Mouse (Mus musculus): ENCODE results near the gene Gm10670.
"Not testable (repeated sequence)": the region's sequence is repeated elsewhere in the genome, so short reads cannot be mapped to it uniquely, and the experiment has no call there.

Gm10670 gene

DNA sequence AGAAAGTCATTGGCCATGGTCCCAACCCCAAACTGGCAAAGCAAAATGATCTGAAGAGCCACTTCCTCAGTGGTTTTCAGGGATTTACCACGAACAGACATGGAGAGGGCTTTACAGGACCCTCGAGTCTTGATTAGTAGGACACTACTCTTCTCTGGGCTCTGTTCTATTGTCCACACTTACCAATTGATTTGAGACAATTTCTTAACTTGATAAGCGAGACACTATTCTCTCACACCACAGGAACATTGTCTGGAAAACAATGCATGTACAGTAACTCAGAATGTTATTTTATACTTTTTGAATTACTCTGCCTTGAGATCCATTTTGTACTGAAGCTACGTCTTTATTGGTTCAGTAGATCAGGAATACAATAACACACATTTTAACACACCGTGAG lies at the start of gene Gm10670:
TSS of gene Gm10670 (minus strand) at position 101 of the 400 bp plus-strand sequence.
- DNase-seq (ENCODE audit: low read depth, low spot score); H3K36me3 ChIP-seq (ENCODE audit: control insufficient read depth, insufficient read depth, low read length, poor library complexity, severe bottlenecking); H3K27me3 ChIP-seq (ENCODE audit: control insufficient read depth, insufficient read depth, low read length, poor library complexity, severe bottlenecking): not testable (repeated sequence)

DNA sequence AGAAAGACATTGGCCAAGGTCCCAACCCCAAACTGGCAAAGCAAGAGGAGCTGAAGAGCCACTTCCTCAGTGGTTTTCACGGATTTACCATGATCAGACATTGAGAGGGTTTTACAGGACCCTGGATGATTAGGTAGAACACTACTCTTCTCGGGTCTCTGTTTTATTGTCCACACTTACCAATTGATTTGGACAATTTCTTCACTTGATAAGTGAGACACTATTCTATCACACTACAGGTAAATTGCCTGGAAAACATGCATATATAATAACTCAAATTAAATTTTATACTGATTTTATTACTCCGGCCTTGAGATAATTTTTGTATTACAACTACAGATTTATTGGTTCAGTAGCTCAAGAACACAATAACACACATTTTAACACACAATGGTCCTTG lies 35.7 kb upstream of the Gm10670 start, which contains the start of gene Vmn1r103:
TSS of gene Vmn1r103 (minus strand) at position 101 of the 400 bp plus-strand sequence.
- DNase-seq (ENCODE audit: low read depth, low spot score): not testable (repeated sequence)

DNA sequence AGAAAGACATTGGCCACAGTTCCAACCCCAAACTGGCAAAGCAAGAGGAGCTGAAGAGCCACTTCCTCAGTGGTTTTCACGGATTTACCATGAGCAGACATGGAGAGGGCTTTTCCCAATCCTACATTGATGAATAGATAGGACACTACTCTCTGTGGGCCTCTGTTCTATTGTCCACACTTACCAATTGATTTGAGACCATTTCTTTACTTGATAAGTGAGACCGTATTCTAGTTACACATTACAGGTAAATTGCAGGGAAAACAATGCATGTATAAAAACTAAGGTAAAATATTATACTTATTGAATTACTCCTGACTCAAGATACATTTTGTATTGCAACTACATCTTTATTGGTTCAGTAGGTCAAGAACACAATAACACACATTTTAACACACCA lies 32.2 kb downstream of the Gm10670 start, which contains the start of gene Vmn1r101:
TSS of gene Vmn1r101 (minus strand) at position 101 of the 400 bp plus-strand sequence.
- DNase-seq (ENCODE audit: low read depth, low spot score); H3K27me3 ChIP-seq (ENCODE audit: control insufficient read depth, insufficient read depth, low read length, poor library complexity, severe bottlenecking); H3K36me3 ChIP-seq (ENCODE audit: control insufficient read depth, insufficient read depth, low read length, poor library complexity, severe bottlenecking): not testable (repeated sequence)

More for the DNA sequence above, 35.7 kb upstream of the Gm10670 start, which contains the start of gene Vmn1r103:
- H3K36me3 ChIP-seq (ENCODE audit: control insufficient read depth, insufficient read depth, low read length, poor library complexity, severe bottlenecking); H3K27me3 ChIP-seq (ENCODE audit: control insufficient read depth, insufficient read depth, low read length, poor library complexity, severe bottlenecking): not testable (repeated sequence)
